Mouse (Mus musculus) heart, adult 2 months (tissue): ENCODE measurements around the gene Nwd1.

ENCODE experiments used
- CTCF ChIP-seq: fragments of 200-600 bp; IDR thresholded peaks from 2 replicates; pipeline ENCODE4 v1.8.1; 2022; ENCODE audit warnings: antibody characterized with exemption, mild to moderate bottlenecking, moderate library complexity
- POLR2A ChIP-seq: fragments of 200-500 bp; IDR thresholded peaks from 2 replicates; pipeline ENCODE4 v1.6.1; 2011; ENCODE audit warnings: mild to moderate bottlenecking, low read depth, low read length, control low read depth; ENCODE audit not compliant: insufficient read depth

- TF ChIP-seq CTCF, result no peak
- no peak for TF ChIP-seq POLR2A
These were observed 66.1 kb downstream of the Nwd1 start for GRCm38 (mm10) chr8:72712569-72712968.
